Mouse (Mus musculus): ENCODE measurements around the gene Oas1a. TPM values are rescaled to one million over a fixed set of nuclear protein-coding genes. Genes with fewer than 3 reads are reported as not detected.

Oas1a gene
- 0.11 TPM for polyA plus RNA-seq (2014; fragmentation: Illumina TruSeq; extraction: RNeasy Lipid Tissue Mini Kit (QIAGEN cat#74804); ENCODE audit: low read depth, low replicate concordance)

DNA sequence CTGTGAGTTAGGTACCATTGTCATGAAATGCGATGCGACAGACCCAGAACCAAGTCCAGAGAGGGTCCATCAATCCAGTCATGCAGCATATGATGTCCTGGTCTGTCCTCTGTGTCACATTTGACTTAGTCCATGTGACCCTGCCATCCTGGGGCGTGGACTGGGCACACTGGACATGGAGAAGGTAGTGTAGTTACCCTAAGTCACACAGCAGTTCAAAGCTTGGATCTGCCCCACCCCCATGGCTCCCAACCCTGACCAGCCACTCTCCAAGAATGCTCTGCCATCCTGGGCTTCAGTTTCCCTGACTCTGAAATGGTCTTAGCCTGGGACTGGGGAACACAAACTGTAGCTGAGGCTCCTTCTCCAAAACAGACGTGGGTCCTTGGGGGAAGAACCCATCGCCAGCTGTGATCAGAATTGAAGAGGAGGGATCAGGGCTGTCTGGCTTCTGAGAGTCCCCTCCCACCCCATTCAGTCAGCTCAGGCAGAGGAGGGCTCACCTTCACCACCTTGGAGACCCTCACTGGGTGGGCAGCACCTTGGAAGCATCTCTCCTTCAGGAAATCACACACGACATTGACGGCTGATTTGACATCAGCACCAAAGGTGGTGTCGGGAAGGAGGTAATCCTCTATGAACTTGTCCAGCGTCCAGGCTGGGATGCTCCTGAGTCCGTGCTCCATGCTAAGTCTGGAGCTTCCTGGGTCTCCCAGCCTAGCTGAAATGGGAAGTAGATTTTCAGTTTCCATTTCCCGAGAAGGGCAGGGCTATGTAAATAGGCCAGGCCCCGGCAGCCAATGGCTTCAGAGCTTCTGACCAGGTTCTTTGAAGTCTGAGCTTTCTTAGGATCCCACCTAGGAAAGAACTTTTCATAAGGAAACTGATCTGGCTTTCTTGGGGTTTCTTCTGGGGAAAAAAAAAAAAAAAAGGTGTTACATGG is at the start of gene Oas1a:
TSS of gene Oas1a (minus strand) at position 731 of the 943 bp plus-strand sequence.

DNA sequence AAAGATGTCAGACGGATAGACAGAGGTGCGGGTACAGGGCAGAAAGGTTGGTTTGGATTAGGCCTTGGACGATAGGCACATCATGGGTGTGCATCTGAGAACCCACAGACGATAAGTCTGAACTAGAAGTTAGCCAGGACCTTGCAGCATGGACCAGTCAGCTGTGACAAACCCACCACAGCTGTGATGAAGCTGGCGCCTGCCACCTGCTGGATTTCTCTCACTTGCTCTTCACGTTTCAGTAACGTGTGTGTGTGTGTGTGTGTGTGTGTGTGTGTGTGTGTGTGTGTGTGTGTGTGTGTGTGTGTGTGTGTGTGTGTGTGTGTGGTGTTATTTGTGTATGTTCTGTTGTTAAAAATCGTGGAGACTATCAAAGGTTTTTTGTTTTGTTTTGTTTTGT is 6.9 kb upstream of the Oas1a start, which contains the start of gene Oas1d:
TSS of gene Oas1d (plus strand) at position 333 of the 400 bp plus-strand sequence.

DNA sequence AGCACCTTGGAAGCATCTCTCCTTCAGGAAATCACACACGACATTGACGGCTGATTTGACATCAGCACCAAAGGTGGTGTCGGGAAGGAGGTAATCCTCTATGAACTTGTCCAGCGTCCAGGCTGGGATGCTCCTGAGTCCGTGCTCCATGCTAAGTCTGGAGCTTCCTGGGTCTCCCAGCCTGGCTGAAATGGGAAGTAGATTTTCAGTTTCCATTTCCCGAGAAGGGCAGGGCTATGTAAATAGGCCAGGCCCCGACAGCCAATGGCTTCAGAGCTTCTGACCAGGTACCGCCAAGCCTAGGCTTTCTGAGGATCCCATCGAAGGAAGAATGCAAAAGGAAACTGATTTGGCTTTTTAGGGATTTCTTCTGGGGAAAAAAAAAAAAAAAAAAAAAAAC is 19.9 kb downstream of the Oas1a start, which contains the start of gene Oas1g:
TSS of gene Oas1g (minus strand) at position 201 of the 400 bp plus-strand sequence.

DNA sequence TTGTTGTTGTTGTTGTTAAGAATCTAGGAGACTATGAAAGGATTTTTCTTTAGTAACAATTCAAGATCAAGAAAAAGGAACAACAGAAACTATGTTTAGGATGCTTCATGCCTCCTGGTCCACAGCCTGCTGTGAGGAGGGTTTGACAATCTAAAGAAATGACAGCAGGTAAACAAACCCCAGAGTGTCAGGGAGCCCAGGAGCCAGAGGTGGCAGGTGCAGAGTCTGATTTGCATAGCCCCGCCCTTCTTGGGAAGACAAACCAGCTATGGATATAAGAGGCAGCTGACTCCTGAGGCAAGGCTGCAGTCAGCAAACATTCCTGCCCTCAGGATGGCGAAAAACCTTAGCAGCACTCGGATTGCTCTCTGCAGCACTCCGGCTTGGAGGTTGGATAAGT is 46.2 kb downstream of the Oas1a start, which contains the start of gene Oas1h:
TSS of gene Oas1h (plus strand) at position 301 of the 400 bp plus-strand sequence.

DNA sequence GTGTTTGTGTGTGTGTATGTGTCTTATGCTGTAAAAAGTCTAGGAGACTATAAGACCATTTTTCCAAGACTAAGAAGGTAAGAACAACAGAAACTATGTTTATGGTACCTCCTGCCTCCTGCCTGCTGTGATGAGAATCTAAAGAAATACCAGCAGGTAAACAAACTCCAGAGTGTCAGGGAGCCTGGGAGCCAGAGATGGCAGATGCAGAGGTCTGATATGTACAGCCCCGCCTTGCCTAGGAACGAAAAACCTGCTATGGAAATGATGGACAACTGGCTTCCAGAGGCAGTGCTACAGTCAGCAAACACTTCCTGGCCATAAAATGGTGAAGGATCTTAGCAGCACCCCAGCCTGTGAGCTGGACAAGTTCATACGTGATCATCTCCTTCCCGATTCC is 60.3 kb downstream of the Oas1a start, which contains the start of gene Oas1f:
TSS of gene Oas1f (plus strand) at position 301 of the 400 bp plus-strand sequence.

Other genes starting within 250 kb of the Oas1a start
- 1.8 TPM for gene Dtx1, start 195.6 kb downstream of the Oas1a start, polyA plus RNA-seq (2014; fragmentation: Illumina TruSeq; extraction: RNeasy Lipid Tissue Mini Kit (QIAGEN cat#74804); ENCODE audit: low read depth, low replicate concordance)
- gene Oas2, start 157.7 kb downstream of the Oas1a start, polyA plus RNA-seq (2014; fragmentation: Illumina TruSeq; extraction: RNeasy Lipid Tissue Mini Kit (QIAGEN cat#74804); ENCODE audit: low read depth, low replicate concordance), result 0.43 TPM
- not detected for gene Oas3, start 129.9 kb downstream of the Oas1a start, polyA plus RNA-seq (2014; fragmentation: Illumina TruSeq; extraction: RNeasy Lipid Tissue Mini Kit (QIAGEN cat#74804); ENCODE audit: low read depth, low replicate concordance)
- not detected for gene Oas1e, start 112.0 kb downstream of the Oas1a start, polyA plus RNA-seq (2014; fragmentation: Illumina TruSeq; extraction: RNeasy Lipid Tissue Mini Kit (QIAGEN cat#74804); ENCODE audit: low read depth, low replicate concordance)
- gene Oas1c, start 95.0 kb downstream of the Oas1a start, polyA plus RNA-seq (2014; fragmentation: Illumina TruSeq; extraction: RNeasy Lipid Tissue Mini Kit (QIAGEN cat#74804); ENCODE audit: low read depth, low replicate concordance), result 0.08 TPM
- gene Oas1f, start 60.2 kb downstream of the Oas1a start, polyA plus RNA-seq (2014; fragmentation: Illumina TruSeq; extraction: RNeasy Lipid Tissue Mini Kit (QIAGEN cat#74804); ENCODE audit: low read depth, low replicate concordance), result not detected
- not detected for gene Oas1h, start 46.1 kb downstream of the Oas1a start, polyA plus RNA-seq (2014; fragmentation: Illumina TruSeq; extraction: RNeasy Lipid Tissue Mini Kit (QIAGEN cat#74804); ENCODE audit: low read depth, low replicate concordance)
- gene Oas1g, start 19.9 kb downstream of the Oas1a start, polyA plus RNA-seq (2014; fragmentation: Illumina TruSeq; extraction: RNeasy Lipid Tissue Mini Kit (QIAGEN cat#74804); ENCODE audit: low read depth, low replicate concordance), result not detected
- gene Oas1d, start 7.0 kb upstream of the Oas1a start, polyA plus RNA-seq (2014; fragmentation: Illumina TruSeq; extraction: RNeasy Lipid Tissue Mini Kit (QIAGEN cat#74804); ENCODE audit: low read depth, low replicate concordance), result not detected
- 0.42 TPM for gene Rph3a, start 102.6 kb upstream of the Oas1a start, polyA plus RNA-seq (2014; fragmentation: Illumina TruSeq; extraction: RNeasy Lipid Tissue Mini Kit (QIAGEN cat#74804); ENCODE audit: low read depth, low replicate concordance)